Mouse (Mus musculus) testis, adult 2 months (tissue): ENCODE results near the gene Glt28d2. TPM values are rescaled to one million over a fixed set of nuclear protein-coding genes. Genes with fewer than 3 reads are reported as not detected.
"Not testable (repeated sequence)": the region's sequence is repeated elsewhere in the genome, so short reads cannot be mapped to it uniquely, and the experiment has no call there.

ENCODE experiments used
- H3K27ac ChIP-seq: fragments of 200-500 bp; 2 replicates; pipeline ENCODE4 v1.5.1; 2012; ENCODE audit warnings: low read depth, low read length; ENCODE audit not compliant: control insufficient read depth, insufficient read depth
- H3K27me3 ChIP-seq: fragments of 200-500 bp; 2 replicates; pipeline ENCODE4 v1.6.1; 2012; ENCODE audit warnings: mild to moderate bottlenecking, low read length, moderate library complexity; ENCODE audit not compliant: control insufficient read depth, insufficient read depth
- H3K36me3 ChIP-seq: fragments of 200-500 bp; 2 replicates; pipeline ENCODE4 v1.6.1; 2012; ENCODE audit warnings: mild to moderate bottlenecking, low read length; ENCODE audit not compliant: control insufficient read depth, insufficient read depth
- H3K4me1 ChIP-seq: fragments of 200-500 bp; 2 replicates; pipeline ENCODE4 v1.6.1; 2012; ENCODE audit warnings: low read length; ENCODE audit not compliant: control insufficient read depth, insufficient read depth
- H3K4me3 ChIP-seq: fragments of 200-500 bp; 2 replicates; pipeline ENCODE4 v1.5.1; 2012; ENCODE audit warnings: low read depth, mild to moderate bottlenecking, low read length, moderate library complexity, mixed read lengths; ENCODE audit not compliant: control insufficient read depth
- CTCF ChIP-seq: fragments of 200-500 bp; IDR thresholded peaks from 2 replicates; pipeline ENCODE4 v1.5.1; 2012; ENCODE audit warnings: low read depth, mild to moderate bottlenecking, inconsistent platforms, low read length, moderate library complexity; ENCODE audit not compliant: control insufficient read depth, insufficient read depth, insufficient replicate concordance
- POLR2A ChIP-seq: fragments of 200-500 bp; IDR thresholded peaks from 2 replicates; pipeline ENCODE4 v1.6.1; 2012; ENCODE audit warnings: low read depth, mild to moderate bottlenecking, inconsistent platforms, low read length, moderate library complexity; ENCODE audit not compliant: control insufficient read depth
- polyA plus RNA-seq: library from polyadenylated mRNA; depleted of rRNA; stranded (reverse); fragments of >200 nt; gene quantifications from 2 replicates; pipeline ENCODE4 v1.2.3, GENCODE M21; 2012

Gene Glt28d2
- polyA plus RNA-seq, 1 experiment: 0.25 TPM

DNA sequence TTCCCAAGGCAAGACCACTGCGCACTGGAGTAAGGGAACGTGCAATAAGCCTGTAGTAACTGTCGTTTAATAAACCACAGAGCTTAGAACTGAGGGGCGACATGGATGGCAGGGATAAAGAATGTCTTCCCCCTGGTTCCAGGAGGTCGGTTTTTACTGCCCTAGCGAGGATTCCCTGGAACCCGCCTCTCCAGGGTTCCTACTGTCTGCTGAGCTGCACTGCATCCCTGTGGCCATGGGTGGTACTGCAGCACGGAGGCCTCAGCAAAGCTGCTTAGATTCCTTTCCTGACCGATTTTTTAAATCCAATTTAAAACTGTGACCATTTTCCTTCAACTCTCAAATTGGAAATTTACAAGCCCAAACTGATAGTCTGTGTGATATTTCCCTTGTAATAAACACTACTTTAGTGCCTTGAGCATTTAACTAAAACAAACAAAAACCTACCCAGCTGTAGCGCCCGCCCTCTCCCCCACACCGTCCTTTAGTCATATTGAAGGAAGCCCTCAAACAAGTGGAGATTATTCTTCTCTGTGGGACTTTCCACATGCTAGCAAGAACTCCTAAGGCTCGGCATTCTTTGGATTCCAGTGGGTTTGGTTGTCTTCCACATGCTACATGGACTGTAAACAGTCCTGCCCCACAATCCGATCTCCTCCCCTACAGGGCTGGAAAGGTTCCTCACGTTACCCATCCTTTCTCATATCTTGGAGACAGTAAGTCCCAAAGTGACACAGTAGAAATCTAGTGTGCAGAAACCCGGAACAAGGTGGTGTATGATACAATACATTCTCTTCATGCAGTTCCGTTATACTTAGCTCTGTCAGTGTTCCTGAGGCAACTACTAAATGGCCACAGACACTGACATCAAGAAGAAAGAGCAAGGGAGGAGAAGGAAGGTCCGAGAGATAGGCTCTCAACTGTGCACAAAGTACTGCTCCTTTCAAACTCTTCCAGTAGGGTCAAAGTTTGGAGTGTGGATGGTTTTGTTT, 36.9 kb upstream of the Glt28d2 start:
- Histone ChIP-seq H3K36me3 (no peaks in the 10 kb centered on the region), H3K27ac (no peak overlapping the region), H3K4me3 (peak overlapping the region; percentile 29; the same call in 1 of the 2 replicates), H3K4me1 (peaks cover 11% of the 10 kb centered on the region), H3K27me3 (no peaks in the 10 kb centered on the region)
- no peak for TF ChIP-seq POLR2A
- TF ChIP-seq CTCF: peak; percentile 97; the same call in 1 of the 2 replicates

DNA sequence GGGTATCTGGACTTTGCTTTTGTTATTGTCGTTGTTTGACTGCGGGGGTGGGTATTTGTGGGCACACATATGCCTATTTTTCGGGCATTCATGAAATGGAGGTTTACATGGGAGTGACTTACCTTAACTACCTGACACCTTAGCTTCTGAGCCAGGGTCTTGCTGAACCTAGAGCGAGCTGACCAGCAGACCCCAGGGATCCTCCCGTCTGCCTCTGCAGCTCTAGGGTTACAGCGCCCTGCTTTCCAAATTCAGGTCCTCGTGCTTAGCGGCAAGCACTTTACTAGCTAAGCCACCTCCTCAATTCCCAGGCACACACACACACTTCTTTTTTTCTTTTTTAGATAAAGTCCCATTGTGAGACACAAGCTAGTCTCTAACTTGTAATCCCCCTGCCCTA, 36.0 kb upstream of the Glt28d2 start:
- H3K27ac ChIP-seq: no peak overlapping the region
- H3K4me1 ChIP-seq: peaks cover 11% of the 10 kb centered on the region
- no peak overlapping the region for H3K4me3 ChIP-seq
- no peaks in the 10 kb centered on the region for H3K36me3 ChIP-seq
- no peak for TF ChIP-seq POLR2A
- no peak for TF ChIP-seq CTCF
- no peaks in the 10 kb centered on the region for H3K27me3 ChIP-seq

DNA sequence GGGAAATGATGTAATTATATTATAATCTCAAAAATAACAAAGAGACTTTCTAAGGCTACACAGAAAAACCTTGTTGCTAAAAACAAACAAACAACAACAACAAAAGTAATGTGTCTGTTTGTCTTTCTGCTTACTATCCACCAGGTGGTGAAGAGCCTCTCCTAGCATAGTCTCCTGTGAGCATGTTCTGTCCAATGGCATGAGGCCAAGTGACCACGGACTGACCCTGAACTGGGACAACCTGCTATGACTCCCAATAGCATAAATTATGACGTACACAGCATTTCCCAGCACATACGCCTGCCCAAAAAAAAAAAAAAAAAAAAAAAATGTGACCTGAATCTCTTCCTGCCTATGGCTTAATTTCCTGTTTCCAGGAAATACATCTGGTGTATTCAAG, 35.0 kb upstream of the Glt28d2 start:
- Histone ChIP-seq H3K36me3 (no peaks in the 10 kb centered on the region), H3K4me1 (peaks cover 11% of the 10 kb centered on the region), H3K27ac (no peak overlapping the region), H3K27me3 (no peaks in the 10 kb centered on the region), H3K4me3 (no peak overlapping the region)
- TF ChIP-seq POLR2A: no peak
- TF ChIP-seq CTCF: no peak

DNA sequence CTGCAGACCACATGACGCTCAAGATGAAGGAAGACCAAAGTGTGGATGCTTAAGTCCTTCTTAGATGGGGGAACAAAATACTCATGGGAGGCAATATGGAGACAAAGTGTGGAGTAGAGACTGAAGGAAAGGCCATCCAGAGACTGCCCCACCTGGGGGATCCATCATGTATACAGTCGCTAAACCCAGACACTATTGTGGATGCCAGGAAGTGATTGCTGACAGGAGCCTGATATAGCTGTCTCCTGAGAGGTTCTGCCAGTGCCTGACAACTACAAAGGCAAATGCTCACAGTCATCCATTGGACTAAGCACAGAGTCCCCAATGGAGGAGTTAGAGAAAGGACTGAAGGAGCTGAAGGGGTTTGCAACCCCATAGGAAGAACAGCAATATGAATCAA, 33.4 kb upstream of the Glt28d2 start:
- H3K36me3 ChIP-seq, H3K27ac ChIP-seq, H3K4me3 ChIP-seq, H3K27me3 ChIP-seq: not testable (repeated sequence)
- peaks cover 11% of the 10 kb centered on the region for H3K4me1 ChIP-seq

DNA sequence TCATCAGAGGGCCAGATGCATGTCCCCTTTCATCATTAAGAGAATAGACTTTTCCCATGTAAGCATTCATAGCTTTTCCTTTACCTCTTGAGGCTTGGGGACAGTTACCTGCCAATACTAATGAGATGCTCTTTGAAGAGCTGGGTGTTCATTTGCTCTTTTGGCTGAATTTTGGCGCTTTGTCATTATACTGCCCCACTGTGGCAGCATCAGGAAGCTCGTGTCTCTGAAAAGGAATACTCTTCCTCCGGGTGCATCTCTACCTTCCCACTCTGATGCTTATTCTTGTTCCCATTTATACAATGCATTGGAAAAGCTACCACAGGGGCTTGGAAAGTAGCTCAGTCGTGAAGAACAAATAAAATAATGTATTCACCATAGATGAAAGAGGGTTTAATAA, 30.3 kb upstream of the Glt28d2 start:
- TF ChIP-seq POLR2A (no peak), CTCF (no peak)
- Histone ChIP-seq H3K4me1 (no peaks in the 10 kb centered on the region), H3K27ac (no peak overlapping the region), H3K27me3 (no peaks in the 10 kb centered on the region), H3K36me3 (no peaks in the 10 kb centered on the region), H3K4me3 (no peak overlapping the region)

DNA sequence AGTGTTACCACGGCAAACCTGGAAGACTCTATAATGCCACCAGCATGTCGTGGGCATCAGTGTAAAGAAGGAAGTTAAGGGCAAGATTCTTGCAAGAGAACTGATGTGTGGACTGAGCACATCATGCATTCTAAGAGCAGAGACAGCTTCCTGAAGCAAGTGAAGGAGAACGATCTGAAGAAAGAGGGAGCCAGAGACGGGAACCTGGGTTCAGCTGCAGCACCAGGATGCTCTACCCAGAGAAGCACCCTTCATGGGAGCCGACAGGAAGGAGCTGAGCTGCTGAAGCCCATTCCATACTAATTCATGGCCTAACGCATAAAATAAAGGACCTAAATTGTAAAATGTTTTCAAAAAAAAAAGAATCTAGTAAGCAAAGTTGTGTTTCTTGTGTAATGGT, 27.5 kb upstream of the Glt28d2 start:
- H3K36me3 ChIP-seq: no peaks in the 10 kb centered on the region
- H3K4me1 ChIP-seq: 0 out of 2 replicates have a peak, but pooled peaks cover 2% of the 10 kb centered on the region
- no peak overlapping the region for H3K4me3 ChIP-seq
- H3K27ac ChIP-seq: no peak overlapping the region
- H3K27me3 ChIP-seq: no peaks in the 10 kb centered on the region
- no peak for TF ChIP-seq CTCF
- no peak for TF ChIP-seq POLR2A

DNA sequence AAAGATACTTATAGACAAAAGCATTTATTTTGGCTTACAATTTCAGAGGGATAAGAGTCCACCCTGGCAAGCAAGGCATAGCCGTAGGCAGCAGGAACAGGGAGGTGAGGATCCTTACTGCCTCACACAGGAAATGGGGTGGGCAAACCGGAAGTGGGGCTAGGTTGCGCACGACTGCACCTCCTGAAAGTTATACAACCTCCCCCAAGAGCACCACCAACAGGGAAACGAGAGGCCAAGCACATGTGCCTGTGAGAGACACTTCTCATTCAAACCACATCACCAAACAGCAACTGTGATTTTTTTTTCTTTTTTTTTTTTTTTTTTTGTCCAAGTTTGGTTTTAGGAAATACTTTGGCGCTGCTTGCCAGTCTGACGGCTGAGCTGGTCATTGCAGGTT, 19.8 kb upstream of the Glt28d2 start:
- TF ChIP-seq CTCF (no peak), POLR2A (no peak)
- H3K4me3 ChIP-seq: peak overlapping the region; percentile 51
- H3K27me3 ChIP-seq: no peaks in the 10 kb centered on the region
- H3K27ac ChIP-seq: no peak overlapping the region
- H3K36me3 ChIP-seq: no peaks in the 10 kb centered on the region
- H3K4me1 ChIP-seq: 0 out of 2 replicates have a peak, but pooled peaks cover 2% of the 10 kb centered on the region
